Mouse (Mus musculus) forebrain, embryonic 11.5 days (tissue): ENCODE results near the gene Gm9999. TPM values are rescaled to one million over a fixed set of nuclear protein-coding genes. Genes with fewer than 3 reads are reported as not detected.
"Not testable (repeated sequence)": the region's sequence is repeated elsewhere in the genome, so short reads cannot be mapped to it uniquely, and the experiment has no call there.

Experiments used
- ATAC-seq: fragments of 200-750 bp; cut with Nextera tagmentation; replicated peaks from 2 replicates; pipeline ENCODE4 v1.8.0; 2017; ENCODE audit warnings: moderate TSS enrichment; ENCODE audit not compliant: low FRiP score
- DNase-seq: peaks from one replicate; pipeline ENCODE4 v3.0.0-alpha.2; 2017; ENCODE audit warnings: low spot score
- H3K27ac ChIP-seq: fragments of 300-500 bp; sonication (generic); 2 replicates; pipeline ENCODE4 v1.5.1; 2014; ENCODE audit warnings: low read depth, low read length
- H3K27me3 ChIP-seq: fragments of 300-500 bp; sonication (generic); 2 replicates; pipeline ENCODE4 v1.6.1; 2014; ENCODE audit warnings: mild to moderate bottlenecking, low read length, mixed read lengths; ENCODE audit not compliant: control insufficient read depth, insufficient read depth
- H3K36me3 ChIP-seq: fragments of 300-500 bp; sonication (generic); 2 replicates; pipeline ENCODE4 v1.6.1; 2014; ENCODE audit warnings: mild to moderate bottlenecking, low read length, moderate library complexity, mixed read lengths; ENCODE audit not compliant: control insufficient read depth, insufficient read depth
- H3K4me1 ChIP-seq: fragments of 300-500 bp; sonication (generic); replicated peaks from 2 replicates; pipeline ENCODE4 v1.6.1; 2014; ENCODE audit warnings: low read length, mixed read lengths; ENCODE audit not compliant: control insufficient read depth, insufficient read depth
- H3K4me2 ChIP-seq: fragments of 300-500 bp; sonication (generic); 2 replicates; pipeline ENCODE4 v1.6.1; 2014; ENCODE audit warnings: low read depth, mild to moderate bottlenecking, low read length, moderate library complexity, mixed read lengths; ENCODE audit not compliant: severe bottlenecking
- H3K4me3 ChIP-seq: fragments of 300-500 bp; sonication (generic); 2 replicates; pipeline ENCODE4 v1.5.1; 2014; ENCODE audit warnings: low read depth, low read length
- H3K9ac ChIP-seq: fragments of 300-500 bp; sonication (generic); 2 replicates; pipeline ENCODE4 v1.6.1; 2014; ENCODE audit warnings: low read length
- H3K9me3 ChIP-seq: fragments of 300-500 bp; sonication (generic); 2 replicates; pipeline ENCODE4 v1.6.1; 2016; ENCODE audit warnings: low read length, mixed read lengths; ENCODE audit not compliant: control insufficient read depth
- whole genome bisulfite sequencing: fragments of 180-500 bp; shearing (Covaris S2); extraction: QIAGEN DNeasy Blood & Tissue Kit; methylation state at CpG from one replicate; pipeline ENCODE4 v1.1.7; 2014; 5-methylcytosine and 5-hydroxymethylcytosine counted together
- polyA plus RNA-seq: library from polyadenylated mRNA; unstranded; fragments of >200 nt; fragmentation: Nextera tagmentation; extraction: Ambion mirVana; gene quantifications from 2 replicates; pipeline ENCODE4 v1.2.1, GENCODE M21; 2014

Gene Gm9999
- polyA plus RNA-seq, 1 experiment from 2014 or later: not detected

- Histone ChIP-seq H3K9me3 (no peaks in the 10 kb centered on the region), H3K27me3 (no peaks in the 10 kb centered on the region), H3K9ac (no peak overlapping the region), H3K4me2 (no peak overlapping the region), H3K36me3 (no peaks in the 10 kb centered on the region), H3K4me1 (no peaks in the 10 kb centered on the region), H3K4me3 (no peak overlapping the region), H3K27ac (no peak overlapping the region)
- DNase-seq: no peak
- 88% methylated on average over 7 of the region's 7 CpGs for WGBS
- no peak for ATAC-seq
These were observed 19.3 kb upstream of the Gm9999 start for GRCm38 (mm10) chr7:46964070-46964469.

GRCm38 (mm10) chr7:46969898-46970297 lies 13.5 kb upstream of the Gm9999 start:
- no peak overlapping the region for H3K4me2 ChIP-seq
- ATAC-seq (no peak), DNase-seq (no peak)
- H3K36me3 ChIP-seq: no peaks in the 10 kb centered on the region
- H3K4me1 ChIP-seq: no peaks in the 10 kb centered on the region
- no peak overlapping the region for H3K4me3 ChIP-seq
- no peaks in the 10 kb centered on the region for H3K9me3 ChIP-seq
- H3K27ac ChIP-seq: no peak overlapping the region
- WGBS: 90% methylated on average over 4 of the region's 4 CpGs
- no peak overlapping the region for H3K9ac ChIP-seq
- no peaks in the 10 kb centered on the region for H3K27me3 ChIP-seq

- ATAC-seq (no peak), DNase-seq (no peak)
- H3K9me3 ChIP-seq: no peaks in the 10 kb centered on the region
- no peak overlapping the region for H3K9ac ChIP-seq
- no peaks in the 10 kb centered on the region for H3K36me3 ChIP-seq
- H3K27ac ChIP-seq: no peak overlapping the region
- H3K4me3 ChIP-seq: no peak overlapping the region
- H3K27me3 ChIP-seq: no peaks in the 10 kb centered on the region
- no peaks in the 10 kb centered on the region for H3K4me1 ChIP-seq
- H3K4me2 ChIP-seq: no peak overlapping the region
- WGBS: 91% methylated on average over 4 of the region's 4 CpGs
These were observed 8.7 kb upstream of the Gm9999 start for GRCm38 (mm10) chr7:46974648-46975047.

- Histone ChIP-seq H3K27me3 (no peaks in the 10 kb centered on the region), H3K9me3 (no peaks in the 10 kb centered on the region), H3K4me2 (no peak overlapping the region), H3K4me1 (no peaks in the 10 kb centered on the region), H3K27ac (no peak overlapping the region), H3K36me3 (no peaks in the 10 kb centered on the region), H3K4me3 (no peak overlapping the region), H3K9ac (no peak overlapping the region)
- 93% methylated on average over 11 of the region's 11 CpGs for WGBS
- DNase-seq (no peak), ATAC-seq (no peak)
These were observed 7.9 kb upstream of the Gm9999 start for GRCm38 (mm10) chr7:46975456-46975855.

GRCm38 (mm10) chr7:46985718-46986505 lies 2.5 kb downstream of the Gm9999 start:
- WGBS: 63% methylated on average over 8 of the region's 8 CpGs
- no peaks in the 10 kb centered on the region for H3K27me3 ChIP-seq
- DNase-seq (no peak), ATAC-seq (no peak)
- no peaks in the 10 kb centered on the region for H3K9me3 ChIP-seq
- no peak overlapping the region for H3K4me2 ChIP-seq
- H3K4me3 ChIP-seq: no peak overlapping the region
- H3K27ac ChIP-seq: no peak overlapping the region
- H3K36me3 ChIP-seq: no peaks in the 10 kb centered on the region
- H3K9ac ChIP-seq: no peak overlapping the region
- no peaks in the 10 kb centered on the region for H3K4me1 ChIP-seq

GRCm38 (mm10) chr7:46986646-46987045 lies 3.3 kb downstream of the Gm9999 start:
- H3K4me3 ChIP-seq: no peak overlapping the region
- DNase-seq (no peak), ATAC-seq (no peak)
- no peaks in the 10 kb centered on the region for H3K9me3 ChIP-seq
- no peak overlapping the region for H3K4me2 ChIP-seq
- H3K27ac ChIP-seq: no peak overlapping the region
- H3K36me3 ChIP-seq: no peaks in the 10 kb centered on the region
- 69% methylated on average over 5 of the region's 5 CpGs for WGBS
- H3K27me3 ChIP-seq: no peaks in the 10 kb centered on the region
- H3K4me1 ChIP-seq: no peaks in the 10 kb centered on the region
- no peak overlapping the region for H3K9ac ChIP-seq

- no peak overlapping the region for H3K9ac ChIP-seq
- H3K36me3 ChIP-seq: no peaks in the 10 kb centered on the region
- H3K9me3 ChIP-seq: no peaks in the 10 kb centered on the region
- no peak for ATAC-seq
- no peak for DNase-seq
- no peaks in the 10 kb centered on the region for H3K27me3 ChIP-seq
- WGBS: 61% methylated on average over 2 of the region's 2 CpGs
- no peaks in the 10 kb centered on the region for H3K4me1 ChIP-seq
- no peak overlapping the region for H3K27ac ChIP-seq
- H3K4me3 ChIP-seq: no peak overlapping the region
- H3K4me2 ChIP-seq: no peak overlapping the region
These were observed 3.7 kb downstream of the Gm9999 start for GRCm38 (mm10) chr7:46987073-46987472.

GRCm38 (mm10) chr7:46989387-46989786 lies 6.0 kb downstream of the Gm9999 start:
- not testable (repeated sequence) for H3K4me3 ChIP-seq, H3K4me2 ChIP-seq, DNase-seq, ATAC-seq, H3K4me1 ChIP-seq, H3K27ac ChIP-seq, H3K9me3 ChIP-seq, H3K36me3 ChIP-seq, H3K9ac ChIP-seq, H3K27me3 ChIP-seq
- 86% methylated on average over 4 of the region's 4 CpGs for WGBS

- Histone ChIP-seq H3K9ac (no peak overlapping the region), H3K36me3 (peaks cover 10% of the 10 kb centered on the region; the same call in 1 of the 2 replicates), H3K27ac (no peak overlapping the region), H3K4me1 (no peaks in the 10 kb centered on the region), H3K4me2 (no peak overlapping the region), H3K4me3 (no peak overlapping the region), H3K9me3 (no peaks in the 10 kb centered on the region), H3K27me3 (no peaks in the 10 kb centered on the region)
- WGBS: 87% methylated on average over 8 of the region's 8 CpGs
- no peak for ATAC-seq
- no peak for DNase-seq
These were observed 9.7 kb downstream of the Gm9999 start for GRCm38 (mm10) chr7:46993079-46993478.
